ENCODE assay signal across 28 mouse cellular contexts in the genomic region with DNA sequence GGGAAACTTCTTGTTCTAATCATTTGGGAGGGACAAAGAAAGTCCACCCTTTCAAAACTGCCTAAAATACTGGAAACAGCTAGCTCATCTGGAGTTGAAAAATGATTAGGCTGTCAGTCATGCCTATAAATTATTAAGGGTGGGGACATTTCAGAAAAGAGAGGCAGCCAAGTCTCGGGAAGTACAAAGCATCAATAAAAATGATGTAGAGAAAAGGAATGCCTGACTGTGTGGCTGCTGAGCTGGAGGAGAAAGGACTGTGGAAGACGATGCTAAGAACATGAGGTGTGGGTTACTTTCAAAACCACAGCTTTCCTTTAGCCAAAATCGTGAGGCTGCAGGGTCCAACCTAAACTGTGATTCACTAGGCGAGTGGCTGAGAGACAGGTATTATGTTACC.
DNase-seq lines count a peak whose midpoint lies in the region; ATAC-seq lines count a peak whose summit lies in the region.
"Had no signal": no experiment of that assay in that cellular context is flagged by ENCODE, and none has a peak within 500 bp of the region (broad histone marks: within the 10 kb centered on the region; RNA-seq: fewer than 3 reads in every experiment).

No protein-coding gene starts in this region.

- no peaks in the 10 kb centered on the region for H3K27me3 ChIP-seq in limb, embryonic 12.5 days
- no peaks in the 10 kb centered on the region for H3K27me3 ChIP-seq in limb, embryonic 15.5 days
- no peaks in the 10 kb centered on the region for H3K27me3 ChIP-seq in heart, embryonic 12.5 days (replicated peaks)
- H3K27me3 ChIP-seq: embryonic facial prominence, embryonic 15.5 days; forebrain, embryonic 12.5 days; forebrain, embryonic 15.5 days; heart, embryonic 13.5 days; hindbrain, embryonic 13.5 days; Patski had no signal

- H3K4me3 ChIP-seq in limb, embryonic 12.5 days (replicated peaks): no peak overlapping the region
- H3K4me3 ChIP-seq in limb, embryonic 15.5 days: no peak overlapping the region
- H3K4me3 ChIP-seq in heart, embryonic 12.5 days: no peak overlapping the region
- H3K4me3 ChIP-seq: embryonic facial prominence, embryonic 15.5 days; erythroblast, embryonic 14.5 days; forebrain, embryonic 12.5 days; forebrain, embryonic 15.5 days; heart, embryonic 13.5 days; hindbrain, embryonic 10.5 days; hindbrain, embryonic 13.5 days had no signal

- DNase-seq in 3T3-L1 (ENCODE audit: low read depth, low spot score): peak; percentile 75
- DNase-seq in NIH3T3 (ENCODE audit: low read depth): peak; percentile 65
- no peak for DNase-seq in thymus, postnatal 10 days (ENCODE audit: low spot score in 2 of 2)
- DNase-seq in layer of hippocampus, postnatal 10 days (ENCODE audit: low spot score in 2 of 2): no peak
- DNase-seq: adrenal gland, postnatal 10 days; adrenal gland, postnatal 36 days; cerebellum, adult 11 months; cerebellum, adult 2 months; cerebellum, postnatal 10 days; cerebellum, postnatal 36 days; embryo, embryonic 11 days; gastrocnemius, postnatal 25 days; heart, adult 18-20 months had no signal

- no peak for ATAC-seq in limb, embryonic 12.5 days (ENCODE audit: insufficient number of reproducible peaks, insufficient read depth, low FRiP score, low TSS enrichment, low read depth)
- ATAC-seq in limb, embryonic 15.5 days (ENCODE audit: insufficient number of reproducible peaks, low FRiP score, low TSS enrichment, low read depth): 0 out of 2 replicates have a peak, but pooled peaks have one; percentile 24
- ATAC-seq in heart, embryonic 12.5 days (ENCODE audit: insufficient number of reproducible peaks, low FRiP score): no peak
- ATAC-seq: CD4-positive, CD25-positive, alpha-beta regulatory T cell, adult 4 months; forebrain, embryonic 15.5 days; hindbrain, postnatal 0 days; inflammation-experienced regulatory T-cells, adult 6 months; intestine, embryonic 16.5 days; Patski had no signal

- H3K4me2 ChIP-seq in limb, embryonic 12.5 days: no peak overlapping the region
- no peak overlapping the region for H3K4me2 ChIP-seq in limb, embryonic 15.5 days
- H3K4me2 ChIP-seq in heart, embryonic 12.5 days: no peak overlapping the region
- H3K4me2 ChIP-seq: embryonic facial prominence, embryonic 15.5 days; forebrain, embryonic 12.5 days; forebrain, embryonic 15.5 days; heart, embryonic 13.5 days; hindbrain, embryonic 13.5 days had no signal

- 0 out of 2 replicates have a peak overlapping the region, but pooled peaks have one; percentile 4 for H3K27ac ChIP-seq in limb, embryonic 12.5 days
- peak overlapping the region; percentile 48; the same call in 1 of the 2 replicates for H3K27ac ChIP-seq in limb, embryonic 15.5 days
- no peak overlapping the region for H3K27ac ChIP-seq in heart, embryonic 12.5 days (ENCODE audit: poor library complexity, severe bottlenecking)
- H3K27ac ChIP-seq: forebrain, embryonic 12.5 days; forebrain, embryonic 15.5 days; heart, embryonic 13.5 days; hindbrain, embryonic 10.5 days; hindbrain, embryonic 13.5 days; hindbrain, postnatal 0 days had no signal

- peaks cover 4% of the 10 kb centered on the region; the same call in 1 of the 2 replicates for H3K36me3 ChIP-seq in limb, embryonic 12.5 days
- no peaks in the 10 kb centered on the region for H3K36me3 ChIP-seq in limb, embryonic 15.5 days
- peaks cover 5% of the 10 kb centered on the region; the same call in 1 of the 2 replicates for H3K36me3 ChIP-seq in heart, embryonic 12.5 days
- H3K36me3 ChIP-seq: embryonic facial prominence, embryonic 15.5 days; forebrain, embryonic 12.5 days; forebrain, embryonic 15.5 days; hindbrain, embryonic 10.5 days had no signal

- H3K9me3 ChIP-seq in limb, embryonic 12.5 days: peaks cover 5% of the 10 kb centered on the region; the same call in 1 of the 2 replicates
- no peaks in the 10 kb centered on the region for H3K9me3 ChIP-seq in limb, embryonic 15.5 days
- peaks cover 8% of the 10 kb centered on the region for H3K9me3 ChIP-seq in heart, embryonic 12.5 days (replicated peaks)
- H3K9me3 ChIP-seq: embryonic facial prominence, embryonic 15.5 days; forebrain, embryonic 15.5 days had no signal

- H3K4me1 ChIP-seq in limb, embryonic 12.5 days (replicated peaks): peaks cover 10% of the 10 kb centered on the region
- H3K4me1 ChIP-seq in limb, embryonic 15.5 days: peaks cover 17% of the 10 kb centered on the region
- H3K4me1 ChIP-seq in heart, embryonic 12.5 days (replicated peaks): peaks cover 15% of the 10 kb centered on the region
- H3K4me1 ChIP-seq: forebrain, embryonic 12.5 days; forebrain, embryonic 15.5 days; hindbrain, embryonic 10.5 days; hindbrain, embryonic 13.5 days had no signal

- H3K9ac ChIP-seq in limb, embryonic 12.5 days (replicated peaks): no peak overlapping the region
- no peak overlapping the region for H3K9ac ChIP-seq in limb, embryonic 15.5 days
- H3K9ac ChIP-seq in heart, embryonic 12.5 days: no peak overlapping the region
- H3K9ac ChIP-seq: embryonic facial prominence, embryonic 15.5 days; forebrain, embryonic 12.5 days; forebrain, embryonic 15.5 days; heart, embryonic 13.5 days; hindbrain, embryonic 13.5 days had no signal

- whole genome bisulfite sequencing in limb, embryonic 12.5 days: 48% methylated on average over 4 of the region's 4 CpGs
- WGBS in limb, embryonic 15.5 days: 32% methylated on average over 4 of the region's 4 CpGs
- 82% methylated on average over 4 of the region's 4 CpGs for WGBS in heart, embryonic 12.5 days

Comparison
In these comparisons a context has a peak if more than half of its experiments do, and no peak if none do; other contexts are left out.
1. DNase-seq: peak in 3T3-L1 (single experiment) and NIH3T3 (single experiment); none in thymus, postnatal 10 days (0 of 2) and layer of hippocampus, postnatal 10 days (0 of 2).